Mouse (Mus musculus) thymus, postnatal 10 days (tissue): Measurements from ENCODE around the gene Ccdc12.
"Not testable (repeated sequence)": the region's sequence is repeated elsewhere in the genome, so short reads cannot be mapped to it uniquely, and the experiment has no call there.

Experiments
- DNase-seq, 2 experiments: peaks; one replicate each; pipeline ENCODE4 v3.0.0; 2021; ENCODE audit warnings: low spot score in 2 of 2

The Ccdc12 gene

GRCm38 (mm10) chr9:110673107-110673752, 16.9 kb downstream of the Ccdc12 start:
- no peak for DNase-seq

GRCm38 (mm10) chr9:110676492-110676911, 20.2 kb downstream of the Ccdc12 start:
- no peak for DNase-seq

- DNase-seq: no peak
Observed at GRCm38 (mm10) chr9:110678886-110679285, 22.6 kb downstream of the Ccdc12 start.

- no peak for DNase-seq
Observed at GRCm38 (mm10) chr9:110680736-110681507, 24.6 kb downstream of the Ccdc12 start.

- no peak for DNase-seq
Observed at GRCm38 (mm10) chr9:110681817-110682216, 25.5 kb downstream of the Ccdc12 start.

- DNase-seq: no peak
Observed at GRCm38 (mm10) chr9:110682255-110682654, 26.0 kb downstream of the Ccdc12 start.

- not testable (repeated sequence) for DNase-seq
Observed at GRCm38 (mm10) chr9:110682697-110683096, 26.4 kb downstream of the Ccdc12 start.

GRCm38 (mm10) chr9:110683574-110684099, 27.3 kb downstream of the Ccdc12 start:
- DNase-seq: no peak

- no peak for DNase-seq
Observed at GRCm38 (mm10) chr9:110684100-110684831, 28.0 kb downstream of the Ccdc12 start.

- peak in 1 of 2 experiments; percentile 18 for DNase-seq
Observed at GRCm38 (mm10) chr9:110685187-110685586, 28.9 kb downstream of the Ccdc12 start.

GRCm38 (mm10) chr9:110685591-110685990, 29.3 kb downstream of the Ccdc12 start:
- no peak for DNase-seq

GRCm38 (mm10) chr9:110686472-110686871, 30.2 kb downstream of the Ccdc12 start:
- no peak for DNase-seq

GRCm38 (mm10) chr9:110687061-110687460, 30.8 kb downstream of the Ccdc12 start:
- DNase-seq: no peak

GRCm38 (mm10) chr9:110687846-110688245, 31.5 kb downstream of the Ccdc12 start:
- no peak for DNase-seq

- DNase-seq: no peak
Observed at GRCm38 (mm10) chr9:110689261-110689779, 33.0 kb downstream of the Ccdc12 start.

- DNase-seq: no peak
Observed at GRCm38 (mm10) chr9:110695165-110695755, 39.0 kb downstream of the Ccdc12 start.

- no peak for DNase-seq
Observed at GRCm38 (mm10) chr9:110696427-110696826, 40.1 kb downstream of the Ccdc12 start.

- DNase-seq: no peak
Observed at GRCm38 (mm10) chr9:110697465-110697864, 41.2 kb downstream of the Ccdc12 start.

- no peak for DNase-seq
Observed at GRCm38 (mm10) chr9:110699574-110699973, 43.3 kb downstream of the Ccdc12 start.

GRCm38 (mm10) chr9:110701114-110702032, 45.1 kb downstream of the Ccdc12 start:
- DNase-seq: no peak
